Mouse (Mus musculus): Measurements from ENCODE around the gene Pnma1.

Gene Pnma1

GRCm38 (mm10) chr12:84153414-84153813 is 5.1 kb upstream of the Pnma1 start:
- DNase-seq (ENCODE audit: low read depth), result no peak

DNA sequence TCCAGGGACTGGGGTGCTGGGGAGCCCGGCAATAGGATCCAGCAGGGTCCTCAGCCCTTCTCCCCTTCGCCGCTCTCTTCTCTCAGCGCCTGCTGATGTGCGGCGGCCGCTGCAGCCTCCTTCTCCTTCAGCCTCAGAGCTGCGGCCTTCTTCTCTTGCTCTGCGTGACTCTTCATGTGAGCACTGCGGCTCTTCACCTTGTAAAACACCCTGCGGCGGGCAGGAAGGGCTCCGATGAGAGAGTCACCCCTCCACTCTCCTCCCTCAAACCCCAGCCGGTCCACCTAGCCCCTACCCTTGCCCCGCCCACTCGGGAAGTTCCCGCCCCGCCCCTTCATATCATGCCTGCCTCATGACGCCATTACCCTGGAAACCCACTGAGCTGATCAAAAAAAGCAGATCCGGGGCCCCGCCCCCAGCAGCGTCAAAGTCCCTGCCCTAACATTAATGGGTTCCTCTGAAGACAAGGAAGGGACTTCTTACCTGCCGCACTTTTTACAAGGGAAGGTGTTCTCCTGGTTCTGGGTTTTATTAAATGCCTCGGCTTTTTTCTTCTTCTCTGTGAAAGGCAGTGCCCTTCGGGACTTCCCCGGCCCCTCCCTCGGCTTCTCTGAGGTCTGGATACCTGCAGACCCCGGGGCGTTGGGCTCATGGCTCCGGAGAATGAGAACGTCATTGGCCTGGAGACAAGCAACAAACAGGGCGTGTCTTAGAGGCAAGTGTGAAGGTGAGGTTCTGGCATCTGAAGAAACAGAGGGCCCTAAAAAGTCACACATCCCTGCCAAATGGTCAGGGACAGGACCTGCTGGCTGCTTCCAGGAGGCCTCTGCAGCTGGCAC is 4.3 kb upstream of the Pnma1 start:
- DNase-seq (ENCODE audit: low read depth), result no peak

- DNase-seq (ENCODE audit: low read depth), result no peak
Measured at GRCm38 (mm10) chr12:84151911-84152310, 3.6 kb upstream of the Pnma1 start.

DNA sequence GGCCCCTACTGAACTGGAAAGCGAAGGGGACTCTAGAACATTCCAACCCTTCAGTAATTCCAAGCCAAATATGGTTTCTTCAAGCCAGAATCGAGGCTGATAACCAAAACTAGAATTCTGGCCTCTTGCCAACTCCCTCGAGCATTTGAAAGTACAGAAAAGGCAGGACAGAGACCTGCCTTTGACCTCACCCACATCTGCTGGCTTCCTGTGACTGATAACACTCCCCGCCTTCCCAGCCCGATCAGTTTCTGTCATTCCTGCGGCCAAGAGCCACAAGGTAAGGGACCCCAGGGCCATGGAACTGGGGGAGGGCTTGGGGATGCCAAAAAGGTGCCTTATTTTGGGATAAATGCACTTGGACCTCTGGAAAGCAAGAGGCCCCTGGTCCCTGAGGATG is 2.7 kb upstream of the Pnma1 start:
- no peak for DNase-seq (ENCODE audit: low read depth)

- no peak for DNase-seq (ENCODE audit: low read depth)
Measured at GRCm38 (mm10) chr12:84149971-84150370, 1.7 kb upstream of the Pnma1 start.

- DNase-seq (ENCODE audit: low read depth), result no peak
Measured at GRCm38 (mm10) chr12:84148622-84149012, 328 bp upstream of the Pnma1 start.

GRCm38 (mm10) chr12:84142281-84143050 is 5.8 kb downstream of the Pnma1 start:
- DNase-seq (ENCODE audit: low read depth), result no peak

- DNase-seq (ENCODE audit: low read depth), result no peak
Measured at GRCm38 (mm10) chr12:84141271-84141670, 7.0 kb downstream of the Pnma1 start.

DNA sequence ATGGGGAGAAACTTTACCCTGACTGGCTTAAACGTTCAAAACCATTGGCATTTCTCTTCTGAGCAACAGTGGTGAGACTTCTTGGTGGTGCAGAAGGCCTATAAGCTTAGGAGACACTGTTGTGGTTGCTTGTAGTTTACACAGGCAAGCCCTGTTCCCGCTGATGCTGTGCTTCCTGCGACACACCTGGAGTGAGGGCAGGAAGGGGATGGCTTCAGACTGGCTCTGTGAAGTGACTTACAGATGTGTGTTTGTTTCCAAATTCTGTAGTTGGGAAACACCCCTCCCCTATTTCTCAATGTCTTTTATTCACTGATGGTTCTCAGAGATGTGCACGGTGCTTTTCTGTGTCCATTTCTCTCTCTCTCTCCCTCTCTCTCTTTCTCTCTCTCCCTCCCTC is 8.2 kb downstream of the Pnma1 start:
- no peak for DNase-seq (ENCODE audit: low read depth)

DNA sequence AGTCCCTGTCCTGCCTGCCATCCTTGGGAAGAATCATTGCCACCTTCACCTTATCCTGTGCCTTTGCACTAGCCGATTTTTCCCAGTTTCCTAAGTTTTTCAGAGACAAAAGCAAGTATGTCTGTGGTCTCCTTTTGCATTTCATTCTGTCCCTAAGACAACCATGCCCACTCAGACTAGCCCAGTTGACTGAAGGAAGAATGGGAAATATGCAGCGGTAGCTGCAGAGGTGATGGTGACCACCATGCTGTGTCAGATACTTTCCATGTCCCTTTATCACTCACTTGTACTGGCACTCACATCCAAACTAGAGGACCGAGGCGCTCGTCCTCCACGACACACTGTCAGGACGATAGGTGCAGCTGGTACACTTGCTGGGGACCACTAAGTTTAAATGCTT is 11.2 kb downstream of the Pnma1 start:
- DNase-seq (ENCODE audit: low read depth), result no peak

DNA sequence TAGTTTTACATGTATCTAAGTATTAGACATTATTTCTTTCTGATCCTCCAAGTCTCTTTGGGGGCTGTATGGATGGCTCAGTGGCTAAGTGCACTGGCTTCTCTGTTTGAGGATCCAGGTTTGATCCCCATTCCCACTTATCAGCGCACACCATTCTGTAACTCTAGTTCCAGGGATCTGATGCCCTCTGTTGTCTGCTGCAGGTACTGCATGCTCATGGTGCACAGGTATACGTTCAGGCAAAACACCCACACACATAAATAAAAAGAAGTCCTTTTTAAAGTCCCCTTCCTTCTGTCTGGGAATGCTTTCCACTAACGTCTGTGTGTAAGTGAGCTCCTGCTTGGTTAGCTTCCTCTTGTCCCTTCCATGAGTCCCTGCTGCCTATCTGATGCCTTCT is 16.0 kb downstream of the Pnma1 start:
- DNase-seq (ENCODE audit: low read depth), result no peak

DNA sequence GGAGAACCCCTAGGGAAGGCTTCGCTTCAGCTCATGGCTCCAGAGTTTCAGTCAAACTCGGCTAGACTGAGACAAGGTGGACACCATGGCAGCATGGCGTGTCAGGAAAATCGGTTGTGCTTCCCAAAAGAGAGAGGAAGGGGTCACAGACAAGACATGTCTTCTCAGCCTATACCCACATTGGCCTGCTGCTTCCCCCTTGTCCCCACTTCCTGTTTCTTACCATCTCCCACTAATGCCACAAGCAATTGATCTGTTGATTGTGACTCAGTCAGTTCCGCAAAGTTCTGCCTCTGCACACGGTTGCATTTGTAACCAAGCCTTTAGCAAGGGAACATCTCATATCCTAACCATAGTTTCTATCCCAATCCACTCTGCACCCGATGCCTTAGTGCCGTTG is 18.4 kb downstream of the Pnma1 start:
- DNase-seq (ENCODE audit: low read depth), result no peak

DNA sequence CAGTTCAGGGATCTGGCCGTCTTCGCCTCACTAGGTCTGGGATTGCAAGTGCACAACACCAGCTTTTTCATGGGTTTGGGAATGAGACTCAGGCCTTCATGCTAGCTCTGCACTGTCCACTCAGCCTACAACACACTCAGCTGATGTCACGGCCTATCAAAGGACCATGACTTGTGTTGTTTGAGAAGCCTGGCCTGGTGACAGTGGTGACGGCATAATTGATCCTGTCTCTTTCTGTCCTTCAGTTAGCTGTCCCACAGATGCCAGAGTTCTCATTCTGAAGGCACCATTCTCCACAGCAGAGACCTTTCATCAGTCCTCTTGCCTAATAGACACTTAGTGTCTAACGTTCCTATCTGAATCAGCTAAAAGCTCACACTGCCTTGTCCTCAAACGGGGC is 19.7 kb downstream of the Pnma1 start:
- no peak for DNase-seq (ENCODE audit: low read depth)

- no peak for DNase-seq (ENCODE audit: low read depth)
Measured at GRCm38 (mm10) chr12:84126899-84127298, 21.4 kb downstream of the Pnma1 start.

DNA sequence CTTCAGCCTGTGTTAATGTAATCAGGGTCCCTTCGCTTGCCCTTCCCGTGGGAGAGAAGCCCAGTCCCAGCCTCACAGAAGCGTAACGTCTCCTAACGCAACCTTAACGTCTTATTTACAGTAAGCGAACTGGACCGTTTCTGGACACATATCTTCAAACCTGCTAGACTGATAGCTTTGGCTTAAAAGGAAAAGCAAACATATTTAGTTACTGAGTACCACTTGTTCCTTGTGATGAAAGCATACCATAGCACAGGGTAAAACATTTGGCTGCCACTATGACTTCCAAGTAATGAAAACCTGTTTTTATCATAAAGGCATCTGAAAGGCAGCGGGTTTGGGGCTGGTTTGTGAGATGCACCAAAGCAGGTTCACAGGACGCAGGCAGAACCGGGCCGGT is 22.4 kb downstream of the Pnma1 start:
- DNase-seq (ENCODE audit: low read depth), result no peak

DNA sequence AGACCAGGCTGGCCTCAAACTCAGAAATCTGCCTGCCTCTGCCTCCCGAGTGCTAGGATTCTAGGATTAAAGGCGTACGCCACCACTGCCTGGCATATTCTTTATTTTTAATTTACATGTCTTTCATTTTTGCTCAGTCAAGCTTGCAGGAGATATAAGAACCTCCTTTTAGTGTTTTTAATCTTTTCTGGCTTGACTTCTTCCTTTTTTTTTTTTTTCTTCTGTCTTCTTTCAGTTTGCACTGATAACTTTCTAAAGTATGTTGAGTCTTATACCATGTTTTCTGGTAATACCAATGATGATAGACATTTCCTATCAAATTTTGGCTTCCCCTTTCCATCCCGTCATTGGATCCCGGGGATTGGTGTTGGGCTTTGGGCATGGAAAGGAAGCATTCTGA is 28.7 kb downstream of the Pnma1 start:
- DNase-seq (ENCODE audit: low read depth), result no peak

- peak; percentile 64 for DNase-seq (ENCODE audit: low read depth)
Measured at GRCm38 (mm10) chr12:84114153-84114994, 33.9 kb downstream of the Pnma1 start, which contains the start of gene Dnal1. Gene Dnal1, plus strand, starts transcription at chr12:84114366.

DNA sequence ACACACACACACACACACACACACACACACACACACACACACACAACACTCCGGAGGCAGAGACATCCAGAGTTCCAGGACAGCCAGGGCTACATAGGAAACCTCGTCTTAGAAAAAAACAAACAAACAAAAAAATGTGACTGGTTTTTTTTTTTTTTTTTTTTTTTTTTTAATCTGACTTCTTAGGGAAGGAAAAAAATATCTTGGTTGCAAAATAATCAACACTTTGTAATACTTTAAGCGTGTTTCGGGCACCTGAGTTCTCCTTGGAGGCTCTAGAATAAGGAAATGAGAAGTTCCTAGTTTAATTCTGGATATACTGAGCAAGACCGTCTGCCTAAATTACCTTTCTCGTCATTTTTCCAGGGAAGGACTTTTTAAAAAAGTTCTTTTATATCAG is 34.6 kb downstream of the Pnma1 start:
- DNase-seq (ENCODE audit: low read depth), result no peak

DNA sequence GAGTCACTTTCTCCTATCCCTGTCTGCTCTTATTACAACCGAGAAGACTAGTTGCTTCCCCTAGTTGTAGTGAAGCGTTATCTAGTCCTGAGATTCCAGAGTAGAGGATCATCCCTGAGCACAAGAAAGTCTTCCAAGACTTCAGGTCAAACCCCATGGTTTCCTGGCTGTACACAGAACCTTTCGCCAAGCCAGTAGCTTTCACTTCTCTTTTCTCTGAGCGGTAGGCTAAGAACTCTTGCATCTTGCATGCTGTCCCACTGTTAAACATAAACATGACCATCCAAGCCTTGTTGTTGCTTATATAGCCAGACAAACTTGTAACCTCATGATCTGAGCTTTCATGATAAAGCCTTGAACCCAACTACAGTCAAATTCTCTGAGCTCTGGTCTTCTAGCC is 37.5 kb downstream of the Pnma1 start:
- DNase-seq (ENCODE audit: low read depth), result no peak

DNA sequence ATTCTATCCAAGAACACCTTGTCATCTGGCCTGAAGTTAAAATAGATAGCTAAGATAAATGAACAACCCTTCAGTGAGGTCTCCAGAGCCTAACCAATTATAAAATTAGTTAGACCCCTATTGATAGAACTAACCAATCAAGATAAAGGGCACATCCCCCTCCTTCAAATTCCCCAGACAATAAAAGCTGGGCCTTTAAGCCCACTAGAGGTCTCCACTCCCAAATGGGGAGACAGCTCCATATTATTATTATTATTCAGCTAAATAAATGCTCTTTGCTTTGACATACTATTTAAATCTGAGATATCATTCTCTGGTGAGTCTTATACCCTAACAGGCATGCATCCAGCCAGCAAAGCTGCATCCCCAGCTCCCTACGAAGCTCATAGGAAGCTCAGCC is 38.4 kb downstream of the Pnma1 start:
- DNase-seq (ENCODE audit: low read depth), result no peak

- no peak for DNase-seq (ENCODE audit: low read depth)
Measured at GRCm38 (mm10) chr12:84107692-84108091, 40.6 kb downstream of the Pnma1 start.

DNA sequence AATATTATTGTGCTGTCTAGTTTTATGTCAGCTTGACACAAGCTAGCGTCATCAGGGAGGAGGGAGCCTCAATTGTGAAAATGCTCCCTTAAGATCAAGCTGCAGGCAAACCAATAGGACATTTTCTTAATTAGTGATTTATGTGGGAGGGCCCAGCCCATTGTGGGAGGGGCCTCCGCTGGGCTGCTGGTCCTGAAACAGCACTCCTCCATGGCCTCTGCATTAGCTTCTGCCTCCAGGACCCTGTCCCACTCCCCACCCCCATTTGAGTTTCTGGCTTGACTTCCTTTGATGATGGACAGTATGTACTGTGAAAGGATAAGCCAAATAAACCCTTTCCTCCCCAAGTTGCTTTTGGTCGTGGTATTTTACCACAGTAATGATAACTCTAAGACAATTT is 41.3 kb downstream of the Pnma1 start:
- DNase-seq (ENCODE audit: low read depth), result no peak

DNA sequence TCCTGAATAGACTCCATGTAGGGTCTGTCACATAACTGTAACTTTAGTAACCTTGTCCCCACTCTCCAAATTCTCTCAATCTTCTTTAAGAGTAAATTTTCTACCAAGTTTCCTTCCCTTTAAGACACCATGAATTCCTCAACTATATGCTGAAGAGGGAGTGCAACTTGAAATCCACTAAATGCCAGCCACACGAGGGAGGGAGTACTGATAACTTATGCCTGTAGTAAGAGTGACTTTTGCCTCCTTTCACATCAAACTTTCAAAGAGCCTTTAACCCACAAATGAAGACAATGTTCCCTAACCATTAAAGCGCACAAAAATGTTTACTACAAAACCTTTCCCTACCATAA is 46.8 kb downstream of the Pnma1 start:
- DNase-seq (ENCODE audit: low read depth), result no peak
